Mouse (Mus musculus) gastrocnemius, postnatal 36 days (tissue): ENCODE results near the gene Robo1. TPM values are rescaled to one million over a fixed set of nuclear protein-coding genes. Genes with fewer than 3 reads are reported as not detected.

Source experiments
- DNase-seq, 2 experiments: peaks; one replicate each; pipeline ENCODE4 v3.0.0; 2022
- intact Hi-C: fragments of 180-260 bp; cut with DNase I; formaldehyde crosslinking; loops from one replicate; pipeline ENCODE4 v1.15.1; 2025
- total RNA-seq, 2 experiments: library from RNA; stranded (reverse); gene quantifications; 2 replicates each; pipeline ENCODE4 v1.2.3; 2021

The Robo1 gene
- total RNA-seq, 2 experiments from 2014 or later = 1.8 to 1.9 TPM

DNA sequence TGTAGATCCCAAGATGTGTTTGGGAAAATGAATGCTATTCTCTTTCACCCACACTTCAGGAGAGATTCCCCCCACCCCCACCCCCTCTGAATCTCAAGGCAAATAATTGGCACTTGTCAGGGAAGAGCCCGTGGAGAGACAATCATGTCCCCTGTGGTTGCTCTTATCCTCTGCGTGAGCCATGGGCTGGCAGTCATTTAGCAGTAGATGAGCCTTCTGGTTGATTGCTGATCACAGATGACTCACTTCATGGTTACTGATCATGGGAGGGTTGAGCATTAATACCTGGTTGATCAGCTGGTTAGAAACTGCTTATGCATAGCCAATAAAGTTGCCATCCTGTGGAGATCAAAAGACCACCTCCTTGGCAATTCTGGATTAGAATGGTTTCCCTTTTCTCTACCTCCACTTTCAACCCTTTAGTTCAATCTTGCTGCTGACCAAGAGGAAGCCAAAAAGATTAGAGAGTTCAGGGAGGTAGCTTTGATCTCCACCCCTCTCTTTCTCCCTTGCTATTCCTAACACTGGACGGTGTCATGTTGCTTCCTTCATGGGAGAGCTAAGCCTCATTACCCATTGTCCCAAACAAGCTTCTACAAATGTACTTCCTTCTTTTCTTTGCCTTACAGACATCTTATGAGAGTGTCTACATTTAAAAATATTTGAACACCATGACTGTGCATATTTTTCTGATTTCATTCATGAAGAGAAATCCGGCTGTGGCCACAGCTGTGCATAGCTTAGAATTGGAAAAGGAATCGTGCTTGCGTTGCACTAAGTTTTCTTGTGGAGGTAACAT lies 362.3 kb downstream of the Robo1 start:
- intact Hi-C loops = no loop called here
- DNase-seq = no peak

DNA sequence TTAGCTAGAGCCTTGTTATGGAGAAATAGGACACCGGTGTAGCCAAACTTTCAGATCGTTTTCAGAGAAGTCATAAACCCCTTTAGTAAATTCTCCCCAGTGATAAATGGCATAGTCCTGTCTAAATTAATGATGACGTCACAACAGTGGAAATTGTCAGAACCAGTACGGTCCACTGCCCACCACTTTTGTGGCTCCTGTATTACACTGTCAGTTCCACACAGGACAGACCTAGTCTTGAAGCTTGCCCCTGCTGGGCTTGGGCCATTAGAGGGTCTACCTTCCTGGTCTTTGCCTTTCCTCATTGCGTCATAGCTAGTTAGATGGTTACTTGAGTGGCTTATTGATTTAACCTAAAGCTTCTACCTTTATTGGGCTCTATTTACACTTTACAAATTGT lies 369.1 kb downstream of the Robo1 start:
- no peak for DNase-seq
- intact Hi-C loops = no loop called here

DNA sequence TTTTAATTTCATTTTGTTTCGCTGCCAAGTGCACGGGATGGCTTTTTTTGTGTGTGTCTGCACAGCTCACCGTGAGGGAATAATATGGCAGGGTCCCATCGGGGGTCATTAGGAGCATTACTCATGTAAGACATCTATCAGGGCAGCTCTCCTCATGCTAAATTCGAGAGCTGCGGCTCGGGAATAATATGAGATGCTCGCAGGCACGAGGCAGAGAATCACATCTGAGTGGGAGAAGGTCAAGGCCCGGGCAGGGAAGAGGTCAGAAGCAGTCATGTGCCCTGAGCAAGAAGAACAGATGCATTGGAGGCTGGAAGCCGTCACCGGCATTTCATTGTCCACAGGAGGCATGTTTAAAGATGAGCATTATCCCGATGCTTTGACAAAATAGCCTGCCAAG lies 370.3 kb downstream of the Robo1 start:
- intact Hi-C loops = no loop called here
- no peak for DNase-seq

DNA sequence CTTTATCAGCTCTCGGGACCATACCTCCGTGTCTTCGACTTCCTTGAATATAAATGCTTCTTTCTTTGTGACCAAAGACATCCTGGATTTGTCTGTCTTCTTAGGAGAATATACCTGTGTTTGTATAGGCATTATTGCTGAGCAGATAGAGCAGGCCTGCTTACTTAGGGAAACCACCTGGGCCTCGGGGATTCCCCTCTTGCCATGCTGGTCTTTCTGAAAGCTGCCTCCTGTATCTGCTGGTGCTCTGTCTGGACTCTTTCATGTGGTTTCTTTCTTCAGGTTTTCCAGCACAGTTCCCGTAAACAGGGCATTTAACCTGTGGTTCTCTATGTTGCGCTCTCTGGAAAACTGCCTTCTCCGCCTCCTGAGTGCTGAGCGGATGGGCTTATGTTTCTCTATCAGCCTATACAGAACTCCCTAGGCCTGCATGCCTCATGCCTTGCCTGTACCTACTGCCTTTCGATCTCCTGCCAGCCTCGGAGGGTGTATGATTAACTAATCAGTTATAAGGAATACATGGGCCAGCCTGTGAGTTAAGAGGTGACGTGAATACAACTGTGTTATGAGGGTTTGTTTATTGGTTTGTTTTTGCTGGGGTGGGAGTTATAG lies 370.9 kb downstream of the Robo1 start:
- intact Hi-C loops = no loop called here
- no peak for DNase-seq

DNA sequence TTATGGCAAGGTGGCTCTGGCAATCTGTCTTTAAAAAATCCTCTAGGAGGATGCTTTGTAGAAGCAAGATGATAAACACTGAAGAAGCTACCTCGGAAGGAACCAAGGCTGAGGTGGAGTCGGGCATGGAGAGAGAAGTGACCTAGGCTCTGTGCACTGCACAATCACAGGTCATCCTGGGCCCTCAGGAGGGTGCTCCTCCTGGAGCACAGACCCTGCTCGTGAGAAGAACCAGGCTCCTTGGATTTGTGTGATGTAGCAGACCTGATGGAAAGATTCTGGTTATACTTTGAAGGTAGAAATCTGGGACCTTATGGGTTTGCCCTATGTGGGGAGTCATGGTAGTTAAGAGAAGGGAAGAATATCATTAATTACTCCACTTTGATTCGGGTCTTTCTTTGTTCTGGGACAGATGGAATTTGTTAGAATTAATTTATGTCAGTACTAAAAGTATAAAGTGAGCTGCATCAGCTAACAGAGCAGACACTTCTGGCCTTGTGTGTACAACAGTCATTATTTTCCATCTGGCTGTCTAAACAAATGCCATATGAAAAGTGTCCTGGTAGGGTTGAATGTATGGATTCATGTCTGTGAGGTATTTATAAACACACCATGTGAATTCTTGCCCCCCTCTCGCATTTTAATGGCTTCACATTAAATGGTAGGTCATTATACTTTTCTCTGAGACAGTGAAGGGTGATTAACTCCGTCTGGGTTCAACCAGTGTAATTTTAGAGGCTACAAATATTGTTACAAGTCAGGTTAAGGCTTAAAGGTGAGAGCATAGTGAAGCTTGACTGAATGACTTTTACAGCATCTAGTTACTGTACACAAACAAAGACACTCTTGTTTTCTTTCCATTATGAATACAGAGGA lies 377.7 kb downstream of the Robo1 start:
- no peak for DNase-seq
- intact Hi-C loops = no loop called here

DNA sequence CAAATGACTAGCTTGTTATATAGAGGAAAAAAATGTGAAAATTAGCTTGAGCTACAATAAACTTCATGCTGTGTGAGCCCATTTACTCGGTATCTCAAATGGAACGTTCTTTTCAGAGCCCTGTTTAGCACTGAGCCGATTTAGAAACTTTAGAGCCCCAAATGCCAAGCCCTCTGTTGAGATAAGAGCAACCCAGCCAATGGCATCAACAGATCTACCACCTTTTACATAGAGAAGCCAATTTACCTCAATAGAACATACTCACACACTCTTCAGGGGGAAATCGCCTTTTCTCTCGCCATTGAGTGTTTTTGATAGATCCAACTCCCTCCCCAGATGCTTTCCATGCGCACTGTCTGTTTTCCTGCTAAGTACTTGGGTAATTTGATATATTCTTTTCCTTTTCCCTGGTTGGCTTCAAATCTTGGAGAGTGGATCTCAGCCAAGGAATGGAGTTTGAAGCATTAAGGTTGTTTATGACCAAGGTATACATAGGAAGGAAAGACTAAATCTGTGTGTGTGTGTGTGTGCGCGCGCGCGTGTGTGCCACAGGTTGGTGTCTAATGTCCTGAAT lies 378.5 kb downstream of the Robo1 start:
- intact Hi-C loops = no loop called here
- no peak for DNase-seq

DNA sequence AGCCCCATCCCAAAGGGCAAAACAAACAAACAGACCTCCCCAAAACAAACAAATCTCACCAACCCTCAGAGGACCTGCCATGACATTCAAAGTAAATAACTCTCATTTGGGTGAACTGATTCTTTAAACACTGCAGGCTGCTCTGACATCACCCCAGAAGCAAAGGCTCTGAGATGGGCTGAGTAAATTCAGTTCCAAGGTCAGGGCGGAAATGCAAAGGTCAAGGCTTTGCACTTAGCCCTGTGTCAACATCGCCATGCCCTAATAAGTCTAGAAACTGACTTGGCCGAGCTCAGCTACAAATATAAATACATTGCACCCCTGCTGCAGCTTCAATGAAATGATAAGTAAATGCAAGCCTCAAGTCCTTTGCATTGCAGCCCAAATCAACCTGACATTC lies 379.5 kb downstream of the Robo1 start:
- intact Hi-C loops = no loop called here
- DNase-seq = no peak

DNA sequence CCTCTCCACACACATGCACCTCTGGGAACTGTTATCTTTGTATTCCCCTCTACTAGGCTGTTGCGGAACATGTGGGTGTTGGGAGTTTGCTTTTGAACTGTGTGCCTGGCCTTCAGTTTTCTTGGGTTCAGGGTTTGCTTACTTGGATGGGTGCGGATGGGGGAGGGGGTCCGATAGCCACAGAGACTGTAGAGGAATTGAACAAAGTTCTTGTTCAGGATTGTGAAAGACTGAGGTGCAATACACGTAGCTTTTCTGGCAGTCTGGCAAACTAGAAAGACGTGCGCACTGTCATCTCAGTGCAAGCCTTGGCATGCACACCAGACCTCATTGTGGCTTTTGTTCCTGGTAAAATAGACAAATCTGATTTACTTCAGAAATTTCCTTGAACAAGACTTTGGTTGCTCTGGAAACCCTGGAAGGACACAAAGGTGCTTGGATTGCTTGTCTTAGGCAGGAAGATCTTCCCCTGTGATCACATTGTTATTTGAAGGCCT lies 380.1 kb downstream of the Robo1 start:
- intact Hi-C loops = no loop called here
- DNase-seq = no peak

DNA sequence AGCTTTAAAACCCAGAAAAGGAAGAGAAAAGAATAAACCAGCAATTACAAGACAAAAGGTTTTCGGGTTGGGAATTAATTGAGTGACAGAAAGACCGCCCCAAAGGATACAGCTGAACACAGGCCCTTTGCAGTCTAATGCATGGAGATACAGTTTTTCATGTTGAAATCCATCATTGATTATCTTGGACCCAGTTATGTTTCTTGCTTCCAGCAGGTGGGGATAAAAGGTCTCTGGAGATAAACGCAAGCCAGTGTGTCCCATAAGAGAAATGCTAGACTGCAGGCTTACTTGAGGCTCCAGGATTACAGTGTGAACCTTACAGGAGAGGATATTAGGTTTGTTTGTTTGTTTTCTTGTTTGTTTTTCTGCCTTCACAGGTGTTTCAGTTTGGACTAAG lies 383.8 kb downstream of the Robo1 start:
- intact Hi-C loops = no loop called here

DNA sequence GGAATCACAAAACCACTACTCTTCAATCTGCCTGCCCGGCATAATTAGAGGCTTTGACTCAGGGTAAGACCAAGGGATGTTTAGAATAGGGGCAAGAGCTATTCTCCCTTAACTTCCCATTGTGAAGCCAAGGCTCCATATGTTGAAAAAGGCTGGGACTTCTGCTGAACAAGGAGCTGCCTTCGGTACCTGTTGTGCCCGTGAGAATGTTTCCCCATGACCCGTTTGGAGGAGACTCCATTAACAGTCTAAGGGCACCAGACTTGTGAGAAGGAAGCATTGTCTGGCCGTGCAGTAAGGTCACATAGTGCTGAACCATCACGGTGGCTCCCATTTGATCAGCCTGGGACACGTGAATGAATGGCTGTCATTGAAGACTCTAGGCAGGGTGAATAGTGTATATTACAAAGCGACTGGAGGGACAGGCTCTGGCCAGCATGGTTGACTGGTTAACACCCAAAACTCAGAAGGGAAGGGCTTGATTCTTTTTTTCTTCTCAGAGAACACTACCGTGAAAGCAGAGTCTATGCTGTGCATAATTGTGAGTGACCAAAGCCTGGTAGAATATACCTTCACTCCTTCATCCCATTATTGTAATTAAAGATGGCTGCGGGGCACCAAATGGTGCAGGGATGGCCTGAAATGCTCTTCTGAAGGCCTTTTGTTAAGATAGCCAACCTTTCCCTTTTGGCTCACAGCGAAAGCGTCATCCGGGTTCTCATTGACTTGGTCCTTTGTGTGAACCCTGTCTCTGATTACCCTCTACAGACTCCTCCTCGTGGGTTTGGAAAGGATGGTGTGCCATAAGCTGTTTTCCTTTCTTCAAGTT lies 385.6 kb downstream of the Robo1 start:
- intact Hi-C loops = no loop called here
- DNase-seq = no peak

More for the DNA sequence above, 383.8 kb downstream of the Robo1 start:
- DNase-seq = no peak

DNA sequence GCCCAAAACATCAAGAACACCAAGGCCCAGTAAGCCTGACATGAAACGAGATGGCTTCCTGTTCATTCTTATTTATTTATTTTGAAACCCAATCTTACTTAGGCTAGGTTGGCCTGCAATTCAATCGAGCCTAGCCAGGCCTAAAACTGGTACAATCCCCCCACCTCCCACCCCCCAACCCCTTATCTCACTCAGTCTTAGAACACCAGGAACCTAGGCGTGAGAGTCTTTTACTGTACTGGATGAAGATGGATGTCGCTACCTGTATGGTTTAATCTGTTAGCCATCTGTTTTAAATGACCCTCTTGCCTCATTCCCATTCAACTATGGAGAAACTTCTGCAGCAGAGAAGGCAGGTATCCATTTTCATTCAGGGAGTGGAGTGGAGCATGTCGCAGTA lies 386.7 kb downstream of the Robo1 start:
- no peak for DNase-seq
- intact Hi-C loops = no loop called here

DNA sequence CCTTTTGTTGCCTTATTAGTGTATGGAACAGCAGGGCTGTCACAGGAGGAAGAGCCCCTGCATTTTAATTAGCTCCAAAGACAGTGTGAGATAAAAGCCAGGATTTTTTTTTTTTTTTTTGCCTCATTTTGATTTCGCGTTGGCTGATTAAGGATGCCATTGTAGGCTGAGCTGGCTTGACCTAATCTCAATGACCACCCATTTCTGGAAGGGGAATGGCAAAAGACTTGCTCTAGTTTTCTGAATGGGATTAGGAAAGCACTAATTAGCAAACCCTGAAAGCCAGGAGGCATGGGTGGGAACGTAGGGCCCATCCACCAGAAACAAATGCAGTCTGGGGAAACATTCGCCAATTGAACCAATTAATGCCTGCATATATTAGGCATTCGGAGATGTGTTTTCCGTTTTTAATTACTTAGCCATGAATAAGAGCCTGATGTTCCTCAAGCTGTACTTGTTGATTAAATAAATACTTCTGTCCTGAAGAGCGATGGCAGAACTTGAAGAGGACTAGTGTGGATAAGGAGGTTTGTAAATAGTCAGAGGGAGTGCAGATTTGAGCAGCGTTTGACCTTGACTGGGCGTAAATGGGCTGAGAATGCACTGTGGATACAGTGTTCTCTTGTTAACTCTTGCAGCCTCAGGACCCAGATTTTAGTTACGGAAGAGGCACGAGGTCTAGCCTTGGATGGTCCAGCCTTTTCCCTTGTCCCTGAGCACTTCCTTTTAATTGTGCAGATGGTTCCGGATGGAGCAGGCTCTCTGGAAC lies 391.3 kb downstream of the Robo1 start:
- DNase-seq = no peak
- intact Hi-C loops = no loop called here

DNA sequence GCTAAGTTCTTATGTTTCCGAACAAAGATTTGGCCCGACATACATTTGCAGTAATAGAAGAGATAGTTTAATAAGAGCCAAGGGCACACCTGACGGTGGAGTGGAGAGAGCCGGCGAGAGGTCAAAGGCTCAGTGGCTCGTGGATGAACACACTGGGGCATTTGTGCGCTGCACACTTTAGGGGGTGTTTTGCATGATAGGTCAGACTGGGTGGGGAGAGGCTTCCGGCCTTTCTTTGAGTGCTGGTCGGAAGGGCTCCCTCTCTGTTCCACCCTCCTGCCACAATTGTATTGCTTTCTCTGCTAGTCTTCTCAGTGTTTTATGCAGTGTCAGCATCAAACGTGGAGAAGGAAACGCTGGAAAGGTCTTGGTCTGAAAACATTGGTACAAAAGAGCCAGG lies 392.2 kb downstream of the Robo1 start:
- intact Hi-C loops = no loop called here
- DNase-seq = no peak

DNA sequence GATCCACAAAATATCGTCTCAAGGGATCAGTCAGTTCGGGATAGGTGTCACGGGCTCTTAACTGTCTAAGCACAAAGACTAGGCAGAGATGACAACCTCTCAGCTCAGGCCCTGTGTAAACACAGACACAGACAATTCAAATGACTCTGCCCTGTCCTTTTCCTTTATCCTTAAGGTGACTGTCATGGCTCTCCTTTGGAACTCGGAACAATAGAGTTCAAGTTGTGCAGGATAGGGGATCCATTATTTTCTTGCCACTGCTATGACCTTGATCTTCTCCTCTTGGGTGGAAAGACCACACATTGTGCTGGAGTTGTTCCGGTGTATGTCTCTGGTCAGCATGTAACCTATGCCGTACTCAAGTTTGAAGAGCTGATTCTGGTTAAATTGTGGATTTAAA lies 395.4 kb downstream of the Robo1 start:
- intact Hi-C loops = no loop called here

DNA sequence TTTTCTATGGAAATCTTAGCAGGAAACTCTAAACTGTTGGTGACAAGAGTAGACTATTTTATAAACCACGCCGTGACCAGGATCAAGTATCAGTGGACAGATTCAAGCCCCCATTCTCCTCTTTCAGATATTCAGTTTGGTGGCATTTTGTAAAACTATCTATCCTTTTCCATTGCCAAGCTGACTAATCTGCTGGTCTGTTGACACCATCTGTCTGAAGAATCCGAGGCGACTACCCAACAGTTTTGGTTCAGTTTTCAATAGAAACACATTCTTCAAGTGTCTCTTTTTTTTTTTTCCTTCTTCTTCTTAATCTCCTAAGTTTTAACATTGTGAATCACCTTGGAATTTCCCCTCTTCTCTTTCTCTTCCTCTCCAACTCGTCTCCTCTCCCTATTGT lies 397.7 kb downstream of the Robo1 start:
- no peak for DNase-seq
- intact Hi-C loops = no loop called here

More for the DNA sequence above, 395.4 kb downstream of the Robo1 start:
- no peak for DNase-seq

DNA sequence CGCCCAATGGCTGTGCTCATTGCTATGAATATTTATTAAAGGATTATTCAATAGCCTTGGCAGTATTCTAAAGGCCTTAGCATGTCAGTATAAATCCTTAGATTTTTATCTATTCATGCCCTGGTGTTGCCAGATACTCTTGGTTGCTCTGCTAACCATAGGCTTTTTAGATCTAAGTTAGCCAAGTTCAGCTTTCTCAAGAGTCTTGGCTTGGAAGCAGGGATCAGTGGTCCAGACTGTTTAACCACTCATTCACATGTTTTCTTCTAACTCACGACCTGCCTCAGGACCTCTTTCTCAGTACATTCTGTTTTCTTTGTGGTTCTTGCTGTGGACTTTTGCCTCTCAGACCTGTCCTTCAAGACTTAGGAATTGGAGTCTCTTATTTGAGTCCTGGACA lies 400.4 kb downstream of the Robo1 start:
- DNase-seq = no peak
- intact Hi-C loops = no loop called here

DNA sequence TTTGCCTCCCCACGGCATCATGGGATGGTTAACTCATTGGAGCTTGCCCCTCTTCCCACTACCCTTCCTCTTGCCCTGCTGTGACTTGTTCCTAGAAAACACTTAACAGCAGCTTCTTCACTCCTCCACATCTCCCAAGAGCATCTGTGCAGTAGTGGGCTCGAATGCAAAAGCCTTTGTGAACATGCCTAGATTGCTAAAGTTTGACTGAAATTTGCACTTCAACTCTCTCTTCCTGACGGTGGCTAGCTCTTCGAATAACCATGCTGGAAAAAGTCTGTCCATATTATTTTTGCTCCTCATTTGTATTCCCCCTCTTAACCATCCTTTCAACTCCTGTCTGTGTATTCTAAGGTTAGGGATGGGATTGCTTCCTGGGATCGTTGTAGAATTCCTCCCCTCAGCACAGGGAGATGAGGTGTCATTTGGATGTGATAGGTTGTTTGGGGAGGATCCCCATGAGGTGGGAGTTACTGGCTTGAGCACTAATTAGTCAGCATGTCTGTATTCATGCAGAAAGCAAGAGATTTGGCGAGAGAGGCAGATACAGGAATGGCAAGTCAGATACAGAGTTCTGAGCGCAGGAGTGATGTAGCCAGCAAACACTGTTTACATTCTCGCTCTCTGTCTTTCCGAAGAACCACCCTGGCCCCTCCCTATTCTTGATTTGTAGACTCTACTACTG lies 409.2 kb downstream of the Robo1 start:
- DNase-seq = no peak
- intact Hi-C loops = no loop called here

DNA sequence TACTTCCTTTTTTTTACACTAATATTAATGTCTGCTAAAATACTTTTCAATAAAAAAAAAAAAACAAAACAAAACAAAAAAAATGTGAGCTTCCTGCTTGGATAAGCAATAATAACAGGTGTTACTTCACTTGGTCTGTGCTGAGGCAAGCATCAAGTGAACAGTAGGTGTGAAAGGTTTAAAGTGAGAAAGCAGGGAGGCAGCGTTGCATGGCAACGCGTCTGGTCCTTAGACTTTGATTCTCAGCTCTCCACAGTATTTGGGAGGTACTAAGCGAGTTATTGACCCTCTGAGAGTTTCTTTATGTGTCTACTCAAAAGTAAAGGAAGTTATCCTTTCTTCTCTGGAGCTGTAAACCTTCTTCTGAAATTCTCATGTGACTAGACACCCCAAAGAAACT lies 411.0 kb downstream of the Robo1 start:
- intact Hi-C loops = no loop called here
- DNase-seq = no peak

DNA sequence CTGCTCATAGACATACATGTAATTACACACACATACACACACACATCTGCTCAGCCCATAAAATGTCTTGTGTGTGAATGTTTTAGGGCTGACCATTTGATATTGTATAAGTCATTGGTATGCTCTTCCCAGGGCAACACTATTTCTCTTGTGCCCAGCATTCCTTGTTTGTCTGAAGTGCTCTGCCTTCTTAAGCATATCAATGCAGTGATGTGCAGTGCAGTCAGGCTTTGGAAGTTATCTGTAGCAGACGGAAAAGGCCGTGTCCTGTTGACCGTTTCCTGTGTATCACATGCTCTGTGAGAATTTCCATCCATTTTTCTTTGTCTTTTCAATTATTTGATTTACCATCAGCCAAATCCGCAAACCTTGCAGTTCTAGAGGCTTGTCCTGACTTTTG lies 412.9 kb downstream of the Robo1 start:
- intact Hi-C loops = no loop called here
- DNase-seq = no peak
